Mouse (Mus musculus) midbrain, embryonic 13.5 days (tissue): Measurements from ENCODE around the gene Otulin. TPM values are rescaled to one million over a fixed set of nuclear protein-coding genes. Genes with fewer than 3 reads are reported as not detected.

Experiments used
- ATAC-seq: fragments of 200-750 bp; cut with Nextera tagmentation; 2 replicates; pipeline ENCODE4 v1.8.0; 2017; ENCODE audit warnings: mild to moderate bottlenecking, moderate TSS enrichment, moderate library complexity
- H3K27ac ChIP-seq: fragments of 300-500 bp; sonication (generic); 2 replicates; pipeline ENCODE4 v1.5.1; 2015; ENCODE audit warnings: inconsistent platforms, mild to moderate bottlenecking, moderate library complexity
- H3K27me3 ChIP-seq: fragments of 300-500 bp; sonication (generic); 2 replicates; pipeline ENCODE4 v1.6.1; 2015; ENCODE audit warnings: mild to moderate bottlenecking, inconsistent platforms
- H3K36me3 ChIP-seq: fragments of 300-500 bp; sonication (generic); 2 replicates; pipeline ENCODE4 v1.6.1; 2015; ENCODE audit warnings: mild to moderate bottlenecking, inconsistent platforms
- H3K4me1 ChIP-seq: fragments of 300-500 bp; sonication (generic); replicated peaks from 2 replicates; pipeline ENCODE4 v1.6.1; 2015; ENCODE audit warnings: inconsistent platforms
- H3K4me2 ChIP-seq: fragments of 300-500 bp; sonication (generic); replicated peaks from 2 replicates; pipeline ENCODE4 v1.6.1; 2015; ENCODE audit warnings: moderate library complexity, mild to moderate bottlenecking, inconsistent platforms
- H3K4me3 ChIP-seq: fragments of 300-500 bp; sonication (generic); replicated peaks from 2 replicates; pipeline ENCODE4 v1.5.1; 2015; ENCODE audit warnings: mild to moderate bottlenecking, inconsistent platforms
- H3K9ac ChIP-seq: fragments of 300-500 bp; sonication (generic); replicated peaks from 2 replicates; pipeline ENCODE4 v1.6.1; 2015; ENCODE audit warnings: mild to moderate bottlenecking, inconsistent platforms
- H3K9me3 ChIP-seq: fragments of 300-500 bp; sonication (generic); 2 replicates; pipeline ENCODE4 v1.6.1; 2016; ENCODE audit warnings: mild to moderate bottlenecking, inconsistent platforms
- WGBS: fragments of 180-500 bp; shearing (Covaris S2); methylation state at CpG from one replicate; pipeline ENCODE4 v1.1.7; 2015; 5-methylcytosine and 5-hydroxymethylcytosine counted together
- polyA plus RNA-seq: library from polyadenylated mRNA; unstranded; fragments of >200 nt; fragmentation: Nextera tagmentation; extraction: Ambion mirVana; gene quantifications from 2 replicates; pipeline ENCODE4 v1.2.1, GENCODE M21; 2015

Otulin gene
- polyA plus RNA-seq, 1 experiment from 2014 or later, result 24.3 TPM

DNA sequence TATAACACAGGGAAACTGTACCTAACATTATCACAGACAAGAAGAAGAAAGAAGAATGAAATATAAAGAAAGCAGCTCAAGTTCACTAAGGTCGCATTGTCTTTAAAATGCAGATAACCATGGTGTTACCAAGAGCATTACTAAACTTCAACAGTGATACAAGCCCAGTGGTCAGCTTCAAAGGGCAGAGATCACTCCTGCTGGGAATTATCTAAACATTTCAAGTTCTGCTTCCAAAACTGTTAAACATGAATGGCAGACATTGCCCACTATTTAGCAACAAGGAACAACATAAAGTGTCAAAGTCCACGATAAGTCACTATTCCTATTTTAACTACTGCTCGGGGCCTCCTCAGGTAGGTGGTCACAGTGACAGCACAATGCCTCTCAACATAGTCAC lies 25.9 kb downstream of the Otulin start:
- Histone ChIP-seq H3K4me2 (no peak overlapping the region), H3K27ac (no peak overlapping the region), H3K27me3 (no peaks in the 10 kb centered on the region), H3K36me3 (peaks cover 44% of the 10 kb centered on the region), H3K9ac (no peak overlapping the region), H3K4me3 (no peak overlapping the region), H3K4me1 (no peaks in the 10 kb centered on the region), H3K9me3 (no peaks in the 10 kb centered on the region)
- ATAC-seq, result no peak
- WGBS, result 92% methylated on average over 3 of the region's 3 CpGs

DNA sequence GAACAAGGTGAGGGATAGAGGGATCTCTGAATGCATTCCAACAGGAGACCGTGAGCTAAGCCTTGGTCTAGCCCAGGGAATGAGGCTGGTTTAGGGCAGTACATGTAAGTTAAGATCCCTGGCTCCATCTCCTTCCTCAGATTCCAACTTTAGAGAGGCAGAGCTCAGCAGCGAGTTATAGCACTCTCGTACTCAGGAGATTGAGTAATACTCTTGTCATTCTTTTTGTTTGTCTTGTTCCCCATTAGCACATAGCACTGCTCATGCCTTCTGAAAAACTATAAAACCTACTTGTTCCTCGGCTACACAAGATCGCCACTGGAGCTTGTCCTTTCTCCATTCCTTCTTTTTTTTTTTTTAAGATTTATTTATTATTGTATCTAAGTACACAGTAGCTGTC lies 30.0 kb downstream of the Otulin start:
- no peaks in the 10 kb centered on the region for H3K27me3 ChIP-seq
- no peaks in the 10 kb centered on the region for H3K9me3 ChIP-seq
- H3K4me2 ChIP-seq, result no peak overlapping the region
- H3K27ac ChIP-seq, result no peak overlapping the region
- ATAC-seq, result no peak
- H3K36me3 ChIP-seq, result peaks cover 23% of the 10 kb centered on the region
- peaks cover 4% of the 10 kb centered on the region; the same call in 1 of the 2 replicates for H3K4me1 ChIP-seq
- no peak overlapping the region for H3K9ac ChIP-seq
- no peak overlapping the region for H3K4me3 ChIP-seq
- WGBS, result 94% methylated on average over 5 of the region's 5 CpGs

DNA sequence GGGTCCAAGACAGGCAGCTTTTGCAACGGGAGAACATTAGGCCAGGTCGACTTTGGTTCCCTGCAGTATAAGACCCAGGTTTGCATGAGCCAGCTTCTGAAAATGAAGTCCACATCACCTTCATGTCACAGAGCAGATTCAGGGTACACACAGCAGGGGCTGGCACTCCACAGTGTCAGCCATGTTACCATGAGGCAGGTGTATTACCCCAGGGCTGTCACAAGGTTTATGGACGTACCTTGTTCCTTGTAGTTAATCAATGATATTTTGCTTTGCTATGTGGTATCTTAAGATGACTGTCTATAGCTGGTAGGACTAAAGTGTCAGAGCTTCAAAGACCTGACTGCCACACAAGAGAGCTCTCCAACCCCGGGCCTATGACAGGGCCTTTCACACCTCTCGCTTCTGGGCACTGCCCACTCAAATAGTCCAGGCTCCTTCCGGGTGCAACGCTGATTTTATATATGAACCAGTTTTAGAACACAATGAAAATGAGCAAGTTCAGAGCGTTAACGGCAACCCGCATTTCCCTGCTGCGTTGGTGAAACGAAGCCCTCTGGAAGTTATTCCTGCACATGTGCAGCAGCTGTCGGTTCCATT lies 31.6 kb downstream of the Otulin start:
- no peak overlapping the region for H3K4me3 ChIP-seq
- H3K4me1 ChIP-seq, result peaks cover 11% of the 10 kb centered on the region; the same call in 1 of the 2 replicates
- no peak overlapping the region for H3K9ac ChIP-seq
- H3K9me3 ChIP-seq, result no peaks in the 10 kb centered on the region
- no peak for ATAC-seq
- no peak overlapping the region for H3K4me2 ChIP-seq
- 92% methylated on average over 13 of the region's 13 CpGs for WGBS
- no peaks in the 10 kb centered on the region for H3K27me3 ChIP-seq
- peaks cover 30% of the 10 kb centered on the region for H3K36me3 ChIP-seq
- H3K27ac ChIP-seq, result no peak overlapping the region

DNA sequence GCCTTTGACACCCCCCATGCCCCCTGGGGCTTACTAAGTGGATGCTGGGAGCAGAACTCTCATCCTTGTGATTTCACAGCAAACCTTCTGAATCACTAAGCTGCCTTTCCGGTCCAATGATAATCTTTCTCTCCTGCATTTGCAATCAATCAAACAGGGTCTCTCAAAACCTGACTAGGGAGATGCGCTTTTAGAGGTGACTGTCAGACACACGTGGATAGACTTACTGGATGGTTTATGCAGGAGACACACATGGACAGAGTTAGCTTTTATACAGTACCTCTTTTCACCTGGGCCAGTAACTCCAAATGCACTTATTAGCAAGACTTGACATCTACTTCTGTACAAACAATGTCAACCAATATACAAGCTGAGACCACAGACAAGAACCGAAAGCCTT lies 33.0 kb downstream of the Otulin start:
- Histone ChIP-seq H3K36me3 (peaks cover 40% of the 10 kb centered on the region), H3K9me3 (no peaks in the 10 kb centered on the region)
- 77% methylated on average over 4 of the region's 4 CpGs for WGBS

DNA sequence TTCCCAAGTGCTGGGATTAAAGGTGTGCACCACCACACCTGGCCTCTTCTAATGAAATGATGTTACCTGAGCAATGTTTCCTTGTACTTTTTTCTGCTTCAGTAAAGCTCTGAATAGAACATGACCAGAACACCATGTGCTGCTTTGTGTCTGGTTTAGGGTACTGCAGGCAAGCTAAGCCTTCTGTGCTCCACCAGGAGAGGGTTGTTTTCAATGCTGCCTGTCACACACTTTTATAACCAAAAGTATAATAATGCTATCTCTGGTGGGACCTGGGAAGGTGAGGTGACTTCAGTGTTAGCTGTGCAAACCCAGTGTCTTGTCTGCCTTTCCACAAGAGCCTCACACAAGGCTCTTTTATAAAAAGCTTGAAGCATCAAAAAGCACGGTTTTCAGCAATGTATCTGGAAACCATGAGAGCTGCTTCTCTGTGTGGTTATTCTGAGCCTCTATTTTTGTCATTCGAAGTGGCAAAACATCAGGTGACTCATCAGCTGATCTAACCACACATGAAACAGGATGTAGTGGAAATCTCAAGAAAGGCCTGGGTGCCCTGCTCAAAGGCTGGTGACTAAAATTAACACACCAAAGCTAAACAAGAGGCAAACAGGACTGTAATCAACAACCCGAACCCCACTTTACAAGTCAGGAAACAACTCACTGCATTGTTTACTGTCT lies 33.9 kb downstream of the Otulin start:
- ATAC-seq, result no peak
- no peak overlapping the region for H3K4me2 ChIP-seq
- no peak overlapping the region for H3K9ac ChIP-seq
- no peak overlapping the region for H3K27ac ChIP-seq
- no peak overlapping the region for H3K4me3 ChIP-seq
- H3K27me3 ChIP-seq, result no peaks in the 10 kb centered on the region
- H3K4me1 ChIP-seq, result peaks cover 11% of the 10 kb centered on the region; the same call in 1 of the 2 replicates
- H3K36me3 ChIP-seq, result peaks cover 49% of the 10 kb centered on the region
- 82% methylated on average over 3 of the region's 3 CpGs for WGBS
- no peaks in the 10 kb centered on the region for H3K9me3 ChIP-seq

More for the DNA sequence above, 33.0 kb downstream of the Otulin start:
- H3K27me3 ChIP-seq, result no peaks in the 10 kb centered on the region
- H3K27ac ChIP-seq, result no peak overlapping the region
- H3K4me3 ChIP-seq, result no peak overlapping the region
- no peak for ATAC-seq
- H3K4me2 ChIP-seq, result no peak overlapping the region
- peaks cover 11% of the 10 kb centered on the region; the same call in 1 of the 2 replicates for H3K4me1 ChIP-seq
- no peak overlapping the region for H3K9ac ChIP-seq

DNA sequence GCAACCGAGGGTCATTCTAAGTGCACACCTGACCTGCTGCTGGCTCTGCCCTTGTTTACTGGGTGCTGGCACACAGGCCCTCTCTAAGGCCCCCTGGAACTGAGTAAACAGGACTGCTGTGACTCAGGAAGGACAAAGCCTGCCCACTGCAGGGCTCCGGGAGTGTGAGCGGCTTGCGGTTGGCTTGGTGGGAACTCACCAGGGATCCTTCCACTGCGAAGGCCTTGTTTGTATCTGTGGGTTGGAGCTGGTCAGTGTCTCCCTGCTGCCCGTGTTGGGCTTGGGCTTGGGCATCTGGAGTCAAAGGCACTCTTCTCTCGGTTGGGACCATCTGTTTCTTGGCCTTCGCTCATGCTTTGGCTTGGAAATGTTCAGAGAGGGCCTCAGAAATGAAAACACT lies 34.9 kb downstream of the Otulin start:
- Histone ChIP-seq H3K4me3 (no peak overlapping the region), H3K4me2 (no peak overlapping the region), H3K27ac (peak overlapping the region; percentile 35), H3K9me3 (no peaks in the 10 kb centered on the region), H3K27me3 (no peaks in the 10 kb centered on the region), H3K4me1 (peaks cover 11% of the 10 kb centered on the region; the same call in 1 of the 2 replicates), H3K36me3 (peaks cover 55% of the 10 kb centered on the region), H3K9ac (no peak overlapping the region)
- 41% methylated on average over 8 of the region's 8 CpGs for WGBS
- ATAC-seq, result no peak

DNA sequence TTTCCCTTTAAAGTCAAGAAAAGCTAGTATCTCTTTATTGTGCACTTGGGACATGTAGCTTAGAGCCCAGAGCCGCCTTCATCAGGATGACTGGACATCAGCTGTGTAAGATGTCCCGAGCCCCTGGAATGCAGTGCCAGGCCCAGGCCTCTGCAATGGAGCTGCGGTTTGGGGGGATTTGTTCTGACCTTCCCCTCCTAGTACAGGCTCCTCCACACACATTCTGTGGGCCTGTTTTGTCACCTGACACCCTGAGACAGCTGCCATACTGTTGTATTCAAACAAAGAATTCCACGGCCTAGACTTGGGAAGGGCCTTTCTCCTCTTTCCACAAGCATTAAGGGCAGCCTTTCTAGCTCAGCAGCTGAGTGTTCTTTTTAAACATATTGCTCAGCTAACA lies 35.5 kb downstream of the Otulin start:
- Histone ChIP-seq H3K36me3 (peaks cover 57% of the 10 kb centered on the region), H3K4me3 (no peak overlapping the region), H3K9me3 (no peaks in the 10 kb centered on the region), H3K27ac (peak overlapping the region; percentile 39; the same call in 1 of the 2 replicates), H3K4me2 (no peak overlapping the region), H3K9ac (0 out of 2 replicates have a peak overlapping the region, but pooled peaks have one; percentile 39), H3K4me1 (peaks cover 11% of the 10 kb centered on the region; the same call in 1 of the 2 replicates), H3K27me3 (no peaks in the 10 kb centered on the region)
- peak; percentile 37; the same call in 1 of the 2 replicates for ATAC-seq
- WGBS, result 29% methylated on average over 4 of the region's 4 CpGs

DNA sequence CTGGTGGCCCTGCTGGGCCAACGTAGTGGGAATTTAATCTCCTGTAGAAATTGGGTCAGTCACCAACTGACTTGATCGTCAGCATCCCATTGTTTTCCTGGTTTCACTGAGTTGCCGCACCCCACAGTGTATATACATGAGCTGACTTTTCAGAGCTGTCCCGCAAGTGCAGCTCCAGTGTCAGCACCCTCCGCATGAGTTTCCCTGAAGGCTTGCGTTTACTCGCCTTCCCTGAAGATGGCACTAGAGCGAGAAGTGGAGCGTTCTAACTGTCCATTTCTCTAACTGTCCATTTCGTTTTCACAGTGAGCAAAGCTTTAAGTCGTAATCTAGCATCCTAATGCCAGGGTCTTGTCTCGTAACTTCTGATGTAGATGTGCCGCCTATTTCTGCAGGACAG lies 36.8 kb downstream of the Otulin start:
- no peak overlapping the region for H3K9ac ChIP-seq

DNA sequence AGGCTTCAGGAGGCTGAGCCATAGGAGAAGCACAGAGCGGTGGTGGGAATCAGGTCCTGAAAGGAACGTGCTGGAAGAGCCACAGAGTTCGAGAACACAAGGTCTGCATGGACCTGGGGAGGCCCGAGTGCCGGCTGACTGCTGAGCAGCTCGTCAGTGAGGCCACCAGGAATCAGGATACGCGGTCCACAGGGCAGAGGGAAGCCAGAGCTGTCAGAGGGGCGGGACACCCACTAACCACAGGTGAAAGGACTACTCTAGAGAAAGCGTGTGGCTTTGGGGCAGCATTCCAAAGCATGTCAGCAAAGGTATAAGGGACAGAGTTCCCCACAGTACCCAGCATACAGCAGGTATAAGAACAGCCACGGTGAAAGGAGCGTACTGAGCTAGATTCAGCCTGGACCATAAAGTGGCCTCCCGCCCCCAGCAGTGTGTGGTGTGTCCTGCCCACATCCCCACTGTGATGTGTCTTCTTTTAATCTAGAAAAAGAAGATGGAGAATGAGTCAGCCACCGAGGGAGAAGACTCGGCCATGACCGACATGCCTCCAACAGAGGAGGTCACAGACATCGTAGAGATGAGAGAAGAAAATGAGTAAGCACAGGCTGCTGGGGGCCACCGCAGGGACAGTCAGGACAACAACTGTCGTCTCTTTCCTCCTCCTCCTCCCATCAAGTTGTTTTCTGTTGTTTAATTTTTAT lies 37.7 kb downstream of the Otulin start:
- ATAC-seq, result no peak
- H3K27me3 ChIP-seq, result no peaks in the 10 kb centered on the region
- H3K4me2 ChIP-seq, result no peak overlapping the region
- H3K36me3 ChIP-seq, result peaks cover 61% of the 10 kb centered on the region
- no peak overlapping the region for H3K4me3 ChIP-seq
- no peak overlapping the region for H3K9ac ChIP-seq
- 91% methylated on average over 19 of the region's 19 CpGs for WGBS
- H3K4me1 ChIP-seq, result peaks cover 11% of the 10 kb centered on the region; the same call in 1 of the 2 replicates
- H3K9me3 ChIP-seq, result no peaks in the 10 kb centered on the region
- H3K27ac ChIP-seq, result no peak overlapping the region

More for the DNA sequence above, 36.8 kb downstream of the Otulin start:
- Histone ChIP-seq H3K27ac (no peak overlapping the region), H3K9me3 (no peaks in the 10 kb centered on the region), H3K4me1 (peaks cover 11% of the 10 kb centered on the region; the same call in 1 of the 2 replicates), H3K27me3 (no peaks in the 10 kb centered on the region), H3K4me3 (no peak overlapping the region), H3K4me2 (no peak overlapping the region), H3K36me3 (peaks cover 63% of the 10 kb centered on the region)
- WGBS, result 72% methylated on average over 13 of the region's 13 CpGs
- no peak for ATAC-seq

DNA sequence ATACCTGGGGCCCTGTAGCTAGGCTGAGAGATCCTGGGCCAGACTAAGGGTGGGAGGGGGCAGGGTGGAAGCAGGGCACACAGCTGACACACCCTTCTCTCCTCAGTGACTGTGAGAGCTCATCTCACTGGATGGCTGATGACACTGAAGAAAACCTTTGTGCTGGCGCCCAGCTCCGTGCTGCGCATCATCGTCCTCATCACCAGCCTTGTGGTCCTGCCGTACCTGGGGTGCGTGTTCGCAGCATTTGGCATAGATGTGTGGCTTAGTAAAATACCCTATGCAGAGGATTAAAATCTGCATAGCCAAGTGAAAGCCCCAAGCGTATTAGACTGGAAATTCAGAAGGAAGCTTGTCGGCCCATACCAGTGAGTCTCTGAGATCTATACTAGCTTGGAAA lies 39.7 kb downstream of the Otulin start:
- no peaks in the 10 kb centered on the region for H3K27me3 ChIP-seq
- H3K36me3 ChIP-seq, result peaks cover 63% of the 10 kb centered on the region
- no peak for ATAC-seq
- no peaks in the 10 kb centered on the region for H3K9me3 ChIP-seq
- no peak overlapping the region for H3K4me2 ChIP-seq
- H3K4me3 ChIP-seq, result no peak overlapping the region
- no peak overlapping the region for H3K9ac ChIP-seq
- H3K4me1 ChIP-seq, result peaks cover 10% of the 10 kb centered on the region; the same call in 1 of the 2 replicates
- H3K27ac ChIP-seq, result no peak overlapping the region
- 94% methylated on average over 9 of the region's 9 CpGs for WGBS

DNA sequence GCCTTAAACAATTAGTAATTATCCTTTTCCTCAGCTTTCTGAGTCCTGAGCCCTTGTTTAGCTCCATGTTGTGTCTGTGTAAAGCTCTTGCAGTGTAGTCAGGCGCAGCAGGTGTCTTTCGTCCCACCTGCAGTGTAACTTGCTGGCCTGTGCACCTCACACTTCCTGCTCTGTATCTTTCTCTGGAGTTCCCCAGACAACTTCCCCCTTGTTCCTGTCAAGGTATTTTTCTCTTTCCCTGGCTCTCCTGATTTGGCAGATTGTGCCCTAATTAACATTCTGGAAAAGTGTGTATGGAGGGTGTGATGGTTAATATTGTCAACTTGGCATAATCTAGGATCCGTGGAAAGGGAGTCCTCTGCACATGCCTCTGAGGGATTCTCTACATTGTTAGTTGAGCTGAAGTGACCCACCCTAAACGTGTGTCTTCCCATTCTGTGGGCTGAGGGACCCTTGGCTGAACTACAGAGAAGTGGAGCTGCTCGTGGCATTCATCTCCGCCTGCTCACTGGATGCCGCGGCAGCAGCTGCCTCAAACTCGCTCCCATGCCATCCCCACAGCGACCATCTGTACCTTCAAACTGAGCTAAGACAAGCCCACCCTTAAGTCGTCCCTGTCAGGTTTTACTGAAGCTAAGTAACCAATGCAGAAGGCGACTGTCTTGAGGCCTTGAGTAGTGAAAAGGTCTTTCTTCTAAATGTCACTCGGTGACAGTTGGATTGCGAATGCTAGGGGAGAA lies 42.2 kb downstream of the Otulin start:
- Histone ChIP-seq H3K36me3 (peaks cover 55% of the 10 kb centered on the region), H3K4me2 (no peak overlapping the region), H3K27me3 (no peaks in the 10 kb centered on the region), H3K9ac (no peak overlapping the region), H3K4me3 (no peak overlapping the region), H3K4me1 (no peaks in the 10 kb centered on the region), H3K9me3 (no peaks in the 10 kb centered on the region), H3K27ac (no peak overlapping the region)
- WGBS, result 71% methylated on average over 14 of the region's 14 CpGs
- ATAC-seq, result no peak
